In genomic region chr13:55571027-55571751, GRCm38 (mm10) we compare ENCODE assay signal across 8 mouse cellular contexts. TPM values are rescaled to one million over a fixed set of nuclear protein-coding genes. Genes with fewer than 3 reads are reported as not detected.
DNase-seq lines count a peak whose midpoint lies in the region; ATAC-seq and TF ChIP-seq lines count a peak whose summit lies in the region.

Gene Fam193b (minus strand): TSS chr13:55571120.

- WGBS in heart, embryonic 10.5 days = 2% methylated on average over 38 of the region's 47 CpGs
- WGBS in kidney, embryonic 15.5 days = 2% methylated on average over 47 of the region's 47 CpGs

- no peak for TF ChIP-seq CTCF in bone marrow macrophage, adult 2 months (IDR thresholded peaks at IDR 0.05; ENCODE audit: low read depth, low read length)
- TF ChIP-seq CTCF in embryonic fibroblast, embryonic 13.5 days (IDR thresholded peaks at IDR 0.05; ENCODE audit: borderline replicate concordance, insufficient read depth, low read length) = no peak

- peaks cover 16% of the 10 kb centered on the region; the same call in 1 of the 2 replicates for H3K36me3 ChIP-seq in heart, embryonic 10.5 days
- H3K36me3 ChIP-seq in kidney, embryonic 15.5 days = peaks cover 23% of the 10 kb centered on the region

- peak within 1 kb of the TSS; percentile 97 for H3K9ac ChIP-seq in kidney, embryonic 15.5 days

- H3K9me3 ChIP-seq in heart, embryonic 10.5 days = no peaks in the 10 kb centered on the region
- H3K9me3 ChIP-seq in kidney, embryonic 15.5 days (replicated peaks) = no peaks in the 10 kb centered on the region

- TF ChIP-seq POLR2A in bone marrow macrophage, adult 2 months (IDR thresholded peaks at IDR 0.05; ENCODE audit: borderline replicate concordance, low read depth, low read length) = no peak
- TF ChIP-seq POLR2A in embryonic fibroblast, embryonic 13.5 days (IDR thresholded peaks at IDR 0.05; ENCODE audit: low read depth, low read length) = peak; percentile 59

- peaks cover 14% of the 10 kb centered on the region for H3K4me1 ChIP-seq in bone marrow macrophage, adult 2 months (ENCODE audit: control insufficient read depth, insufficient read depth, low read length)
- H3K4me1 ChIP-seq in embryonic fibroblast, embryonic 13.5 days (ENCODE audit: control insufficient read depth, insufficient read depth, low read length) = peaks cover 5% of the 10 kb centered on the region; the same call in 1 of the 2 replicates
- H3K4me1 ChIP-seq in heart, embryonic 10.5 days = peaks cover 23% of the 10 kb centered on the region
- H3K4me1 ChIP-seq in kidney, embryonic 15.5 days = peaks cover 18% of the 10 kb centered on the region

- peak; percentile 89 for ATAC-seq in kidney, embryonic 15.5 days (replicated peaks; ENCODE audit: low FRiP score)
- peak; percentile 95 for ATAC-seq in monocyte, adult 5-6 weeks (replicated peaks; ENCODE audit: insufficient number of reproducible peaks, low FRiP score, low TSS enrichment, poor library complexity, severe bottlenecking)

- DNase-seq in A20 (ENCODE audit: low read depth, low spot score) (peak; percentile 93), liver (peak; percentile 97)
- peak; percentile 97 for DNase-seq in heart, embryonic 10.5 days (ENCODE audit: low spot score)
- DNase-seq in spleen, postnatal 4 days (ENCODE audit: low spot score in 2 of 2) = peak; percentile 96 to 99

- peak within 1 kb of the TSS; percentile 93 for H3K4me2 ChIP-seq in kidney, embryonic 15.5 days

- peak within 1 kb of the TSS; percentile 4; the same call in 1 of the 2 replicates for H3K27ac ChIP-seq in bone marrow macrophage, adult 2 months (ENCODE audit: insufficient read depth, low read depth, low read length)
- H3K27ac ChIP-seq in embryonic fibroblast, embryonic 13.5 days (ENCODE audit: insufficient read depth, low read length) = peak within 1 kb of the TSS; percentile 50
- H3K27ac ChIP-seq in heart, embryonic 10.5 days = peak within 1 kb of the TSS; percentile 97
- peak within 1 kb of the TSS; percentile 94 for H3K27ac ChIP-seq in kidney, embryonic 15.5 days

- no peaks in the 10 kb centered on the region for H3K27me3 ChIP-seq in heart, embryonic 10.5 days (ENCODE audit: insufficient read depth, poor library complexity, severe bottlenecking)
- H3K27me3 ChIP-seq in kidney, embryonic 15.5 days = no peaks in the 10 kb centered on the region

- H3K4me3 ChIP-seq in bone marrow macrophage, adult 2 months (ENCODE audit: insufficient read depth, low read length) = peak within 1 kb of the TSS; percentile 99
- H3K4me3 ChIP-seq in embryonic fibroblast, embryonic 13.5 days (ENCODE audit: insufficient read depth, low read length) = peak within 1 kb of the TSS; percentile 86
- peak within 1 kb of the TSS; percentile 97 for H3K4me3 ChIP-seq in heart, embryonic 10.5 days
- H3K4me3 ChIP-seq in kidney, embryonic 15.5 days (replicated peaks) = peak within 1 kb of the TSS; percentile 97

RNA-seq across cellular contexts. Expression of gene Fam193b, which starts in this region (rescaled TPM):
- polyA plus RNA-seq in bone marrow macrophage, adult 2 months (2012; ENCODE audit: insufficient read depth, insufficient read length, missing spikeins) = 45.6 and 47.6 TPM in 2 replicates
- polyA plus RNA-seq in embryonic fibroblast, embryonic 13.5 days (2011; ENCODE audit: insufficient read length, low read depth, missing spikeins) = 20.9 and 24.5 TPM in 2 replicates
- 25.9 and 44.0 TPM in 2 replicates for polyA plus RNA-seq in heart, embryonic 10.5 days (2016; fragmentation: Nextera tagmentation; extraction: Ambion mirVana)
- 35.1 and 43.2 TPM in 2 replicates for polyA plus RNA-seq in kidney, embryonic 15.5 days (2015; fragmentation: Nextera tagmentation; extraction: Ambion mirVana)
- total RNA-seq in monocyte, adult 5-6 weeks (2017) = 37.8 to 73.6 TPM (median 40.6 TPM) in 3 replicates

Comparison
In these comparisons a context has a peak if more than half of its experiments do, and no peak if none do; other contexts are left out.
1. Peak in every context shown above with its lines: DNase-seq, ATAC-seq, H3K4me3 ChIP-seq and H3K27ac ChIP-seq.
2. H3K27ac ChIP-seq: peak in every context shown above with its lines; median percentile 97 in heart, embryonic 10.5 days; 94 in kidney, embryonic 15.5 days; 50 in embryonic fibroblast, embryonic 13.5 days; 4 in bone marrow macrophage, adult 2 months.